Mouse (Mus musculus) midbrain, embryonic 16.5 days (tissue): ENCODE results near the gene Secisbp2. TPM values are rescaled to one million over a fixed set of nuclear protein-coding genes. Genes with fewer than 3 reads are reported as not detected.

ENCODE experiments used
- ATAC-seq: fragments of 200-750 bp; cut with Nextera tagmentation; 2 replicates; pipeline ENCODE4 v1.8.0; 2017; ENCODE audit warnings: moderate TSS enrichment
- H3K27ac ChIP-seq: fragments of 300-500 bp; sonication (generic); 2 replicates; pipeline ENCODE4 v1.5.1; 2014; ENCODE audit warnings: mild to moderate bottlenecking, low read length, mixed read lengths
- H3K27me3 ChIP-seq: fragments of 300-500 bp; sonication (generic); 2 replicates; pipeline ENCODE4 v1.6.1; 2014; ENCODE audit warnings: low read depth, low read length, mixed read lengths; ENCODE audit not compliant: control insufficient read depth, insufficient read depth
- H3K36me3 ChIP-seq: fragments of 300-500 bp; sonication (generic); 2 replicates; pipeline ENCODE4 v1.6.1; 2014; ENCODE audit warnings: mild to moderate bottlenecking, low read length, moderate library complexity, mixed read lengths; ENCODE audit not compliant: control insufficient read depth, insufficient read depth
- H3K4me1 ChIP-seq: fragments of 300-500 bp; sonication (generic); 2 replicates; pipeline ENCODE4 v1.6.1; 2014; ENCODE audit warnings: mild to moderate bottlenecking, low read length, mixed read lengths; ENCODE audit not compliant: control insufficient read depth, insufficient read depth
- H3K4me2 ChIP-seq: fragments of 300-500 bp; sonication (generic); 2 replicates; pipeline ENCODE4 v1.6.1; 2014; ENCODE audit warnings: mild to moderate bottlenecking, low read length, mixed read lengths
- H3K4me3 ChIP-seq: fragments of 300-500 bp; sonication (generic); 2 replicates; pipeline ENCODE4 v1.5.1; 2014; ENCODE audit warnings: low read depth, mild to moderate bottlenecking, low read length, moderate library complexity, mixed read lengths
- H3K9ac ChIP-seq: fragments of 300-500 bp; sonication (generic); 2 replicates; pipeline ENCODE4 v1.6.1; 2014; ENCODE audit warnings: low read depth, low read length, mixed read lengths
- H3K9me3 ChIP-seq: fragments of 300-500 bp; sonication (generic); replicated peaks from 2 replicates; pipeline ENCODE4 v1.6.1; 2014; ENCODE audit warnings: mild to moderate bottlenecking, low read length, mixed read lengths; ENCODE audit not compliant: control insufficient read depth, poor library complexity, severe bottlenecking
- WGBS: fragments of 180-500 bp; shearing (Covaris S2); extraction: QIAGEN DNeasy Blood & Tissue Kit; methylation state at CpG from one replicate; pipeline ENCODE4 v1.1.7; 2014; 5-methylcytosine and 5-hydroxymethylcytosine counted together
- polyA plus RNA-seq: library from polyadenylated mRNA; unstranded; fragments of >200 nt; fragmentation: Nextera tagmentation; extraction: Ambion mirVana; gene quantifications from 2 replicates; pipeline ENCODE4 v1.2.1, GENCODE M21; 2015

Gene Secisbp2
- polyA plus RNA-seq, 1 experiment from 2014 or later, result 33.6 TPM

DNA sequence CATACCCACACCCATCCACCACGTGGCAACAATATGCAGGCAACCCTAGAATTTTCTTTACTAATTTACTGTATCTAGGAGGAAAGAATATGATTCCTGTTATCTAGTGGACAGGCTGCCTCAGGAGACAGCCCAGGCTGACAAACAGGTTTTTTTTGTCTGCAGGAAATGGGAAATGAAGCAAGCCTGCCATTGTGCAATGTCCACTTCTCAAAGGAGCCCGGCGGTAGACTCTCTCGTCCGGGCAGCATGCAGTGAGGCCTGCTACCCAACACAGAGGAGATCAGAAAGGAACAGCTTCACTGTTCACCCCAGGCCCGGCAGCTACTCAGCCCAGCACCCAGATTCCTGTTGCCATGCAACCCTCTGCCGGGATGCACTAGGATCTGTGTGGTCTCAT is 59.2 kb downstream of the Secisbp2 start:
- 72% methylated on average over 7 of the region's 7 CpGs for WGBS

DNA sequence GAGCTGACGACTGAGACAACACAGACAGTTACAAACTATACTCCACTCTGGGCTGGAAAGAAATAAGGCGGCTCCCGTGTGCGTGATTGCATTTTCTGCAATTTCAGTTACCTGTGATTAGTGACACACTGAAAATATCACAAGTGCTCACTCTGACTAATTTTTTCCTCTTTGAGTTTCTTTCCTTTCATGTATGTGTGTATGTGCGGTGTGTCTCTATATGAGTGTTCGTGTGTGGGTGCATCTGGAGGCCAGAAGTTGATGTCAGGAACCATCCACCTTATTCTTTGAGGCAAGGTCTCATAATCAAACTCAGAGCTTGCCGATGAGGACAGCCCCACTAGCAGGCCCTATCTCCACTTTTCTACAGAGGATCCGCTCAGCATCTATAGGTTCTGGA is 60.5 kb downstream of the Secisbp2 start:
- Histone ChIP-seq H3K9ac (no peak overlapping the region), H3K27me3 (no peaks in the 10 kb centered on the region), H3K4me2 (no peak overlapping the region), H3K4me3 (no peak overlapping the region), H3K27ac (no peak overlapping the region), H3K9me3 (no peaks in the 10 kb centered on the region), H3K4me1 (no peaks in the 10 kb centered on the region), H3K36me3 (peaks cover 15% of the 10 kb centered on the region)
- ATAC-seq, result no peak
- 95% methylated on average over 8 of the region's 8 CpGs for WGBS

More for the DNA sequence above, 59.2 kb downstream of the Secisbp2 start:
- no peak overlapping the region for H3K27ac ChIP-seq
- H3K4me3 ChIP-seq, result no peak overlapping the region
- no peak overlapping the region for H3K9ac ChIP-seq
- no peaks in the 10 kb centered on the region for H3K27me3 ChIP-seq
- H3K9me3 ChIP-seq, result no peaks in the 10 kb centered on the region
- no peak for ATAC-seq
- no peaks in the 10 kb centered on the region for H3K4me1 ChIP-seq
- H3K36me3 ChIP-seq, result peaks cover 15% of the 10 kb centered on the region
- H3K4me2 ChIP-seq, result no peak overlapping the region

DNA sequence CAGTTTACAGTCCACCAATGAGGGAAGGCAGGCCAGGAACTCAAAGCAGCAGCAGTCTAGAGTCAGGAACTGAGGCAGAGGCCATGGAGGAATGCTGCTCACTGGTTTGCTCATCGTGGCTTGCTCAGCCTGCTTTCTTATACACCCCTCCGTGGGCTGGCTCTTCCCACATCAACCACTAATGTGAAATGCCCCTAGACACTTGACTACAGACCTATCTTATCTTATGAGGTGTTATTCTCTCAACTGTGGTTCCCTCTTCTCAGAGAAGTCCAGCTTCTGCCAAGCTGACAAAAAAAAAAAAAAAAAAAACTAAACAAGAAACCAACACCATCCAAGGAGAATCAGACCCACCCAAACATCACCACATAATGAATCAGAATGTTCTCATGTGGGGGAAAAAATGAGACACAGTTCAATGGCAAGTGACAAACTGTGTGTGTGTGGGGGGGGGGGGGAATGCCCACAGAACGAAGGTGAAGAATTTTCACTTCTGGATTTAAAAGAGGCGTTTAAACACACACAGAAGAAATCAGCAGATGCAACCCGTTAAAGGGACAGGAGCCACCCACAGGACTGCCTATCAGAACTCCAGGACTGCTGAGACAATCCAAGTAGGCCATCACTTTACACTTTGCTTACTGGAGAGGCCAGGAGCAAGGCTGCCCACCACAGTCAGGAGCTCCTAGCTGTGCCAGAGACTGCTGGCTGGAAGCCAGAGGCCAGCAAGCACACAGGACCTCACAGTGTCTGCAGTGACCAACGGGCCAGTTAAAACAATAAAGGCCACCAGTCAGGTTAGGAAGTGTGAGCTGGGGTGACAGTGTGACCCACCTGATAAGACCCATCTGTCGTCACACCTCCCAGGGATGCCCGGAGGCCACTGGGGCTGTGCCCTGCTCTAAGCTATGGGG is 65.1 kb downstream of the Secisbp2 start:
- Histone ChIP-seq H3K4me3 (no peak overlapping the region), H3K27ac (no peak overlapping the region), H3K4me2 (no peak overlapping the region), H3K27me3 (no peaks in the 10 kb centered on the region), H3K9me3 (no peaks in the 10 kb centered on the region), H3K9ac (no peak overlapping the region), H3K36me3 (peaks cover 20% of the 10 kb centered on the region; the same call in 1 of the 2 replicates), H3K4me1 (no peaks in the 10 kb centered on the region)
- 87% methylated on average over 8 of the region's 8 CpGs for WGBS
- ATAC-seq, result no peak

DNA sequence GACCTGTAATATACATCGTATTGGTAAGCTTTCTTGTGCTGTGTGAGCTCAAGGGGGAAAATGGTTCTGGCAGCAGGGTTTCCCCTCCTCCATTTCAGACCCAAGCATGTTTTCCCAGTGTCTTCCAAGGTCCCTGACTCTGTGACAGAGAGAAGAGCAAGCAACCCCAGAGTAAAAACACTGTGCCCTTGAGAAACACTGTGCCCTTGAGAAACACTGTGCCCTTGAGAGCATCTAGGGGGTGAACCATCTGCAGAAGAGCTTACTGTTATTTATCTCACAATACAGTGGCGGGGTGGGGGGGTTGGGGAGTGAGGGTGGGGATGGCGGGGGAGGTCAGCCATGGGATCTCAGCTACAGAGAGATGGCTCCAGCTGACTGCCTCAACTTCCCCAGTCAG is 67.8 kb downstream of the Secisbp2 start:
- no peaks in the 10 kb centered on the region for H3K9me3 ChIP-seq
- no peak overlapping the region for H3K9ac ChIP-seq
- H3K4me1 ChIP-seq, result no peaks in the 10 kb centered on the region
- H3K27ac ChIP-seq, result no peak overlapping the region
- no peaks in the 10 kb centered on the region for H3K27me3 ChIP-seq
- no peak for ATAC-seq
- peaks cover 12% of the 10 kb centered on the region; the same call in 1 of the 2 replicates for H3K36me3 ChIP-seq
- H3K4me3 ChIP-seq, result no peak overlapping the region
- WGBS, result 80% methylated on average over 3 of the region's 3 CpGs
- H3K4me2 ChIP-seq, result no peak overlapping the region

DNA sequence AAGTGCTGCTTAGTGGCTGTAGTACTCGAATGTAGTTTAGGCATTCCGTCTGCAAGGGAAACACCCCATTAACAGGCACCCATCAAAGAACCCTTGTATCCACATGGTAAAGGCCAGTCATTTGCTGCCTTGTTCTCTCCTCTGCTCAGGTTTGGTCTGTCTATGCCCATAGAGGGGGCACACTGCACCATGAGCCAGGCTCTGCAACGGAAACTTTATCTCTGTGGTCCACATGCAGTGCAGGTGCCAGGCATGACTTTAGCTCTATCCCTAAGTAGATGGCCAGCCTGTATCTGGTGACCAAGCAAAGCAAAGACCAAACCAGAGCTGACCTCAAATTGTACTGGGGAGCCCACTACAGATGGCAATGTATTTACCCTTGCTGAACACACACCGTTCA is 69.1 kb downstream of the Secisbp2 start:
- H3K9ac ChIP-seq, result no peak overlapping the region

DNA sequence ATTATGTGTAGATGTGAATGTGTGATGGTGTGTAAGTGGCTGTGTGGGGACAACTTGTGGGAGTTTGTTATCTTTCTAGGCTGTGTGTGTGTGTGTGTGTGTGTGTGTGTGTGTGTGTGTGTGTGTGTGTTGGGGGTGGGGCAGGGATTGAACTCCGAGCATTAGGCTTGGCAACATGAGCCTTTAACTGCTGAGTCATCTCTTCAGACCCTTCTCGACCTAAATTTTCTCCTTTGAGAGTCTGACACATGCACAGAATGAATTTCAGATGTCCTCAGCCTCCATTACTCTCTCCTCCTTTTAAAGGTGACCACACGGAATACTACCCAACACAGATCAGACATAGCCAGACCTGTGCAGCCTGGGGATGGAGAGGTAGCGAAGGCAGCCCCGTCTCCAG is 71.6 kb downstream of the Secisbp2 start:
- ATAC-seq, result no peak
- H3K9me3 ChIP-seq, result no peaks in the 10 kb centered on the region
- no peak overlapping the region for H3K9ac ChIP-seq

More for the DNA sequence above, 69.1 kb downstream of the Secisbp2 start:
- H3K4me2 ChIP-seq, result no peak overlapping the region
- no peaks in the 10 kb centered on the region for H3K27me3 ChIP-seq
- no peak overlapping the region for H3K27ac ChIP-seq
- no peaks in the 10 kb centered on the region for H3K4me1 ChIP-seq
- peaks cover 10% of the 10 kb centered on the region; the same call in 1 of the 2 replicates for H3K36me3 ChIP-seq
- H3K4me3 ChIP-seq, result no peak overlapping the region
- H3K9me3 ChIP-seq, result no peaks in the 10 kb centered on the region
- 90% methylated on average over 4 of the region's 4 CpGs for WGBS
- ATAC-seq, result no peak

DNA sequence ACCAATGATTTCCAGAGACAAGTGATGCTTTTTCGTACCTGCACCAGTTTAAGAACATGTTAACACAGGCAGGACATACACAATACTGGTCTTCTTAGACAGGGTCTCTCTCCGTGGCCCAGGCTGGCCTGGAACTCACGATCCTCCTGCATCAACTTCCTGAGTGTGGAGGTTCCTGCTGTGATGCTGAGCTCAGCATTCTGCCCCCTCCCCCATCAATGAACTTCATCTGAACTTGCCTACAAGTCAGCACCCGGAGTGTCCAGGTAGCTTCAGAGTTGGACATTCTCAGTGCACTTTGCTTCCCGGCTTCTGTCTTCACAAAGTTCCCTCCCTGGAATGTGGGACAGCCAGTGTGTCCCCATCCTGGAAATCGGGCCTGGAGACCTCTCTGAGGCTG is 73.1 kb downstream of the Secisbp2 start:
- Histone ChIP-seq H3K4me1 (no peaks in the 10 kb centered on the region; the same call in 1 of the 2 replicates), H3K9me3 (no peaks in the 10 kb centered on the region), H3K27ac (no peak overlapping the region), H3K4me2 (no peak overlapping the region), H3K27me3 (no peaks in the 10 kb centered on the region), H3K36me3 (0 out of 2 replicates have a peak, but pooled peaks cover 4% of the 10 kb centered on the region), H3K9ac (no peak overlapping the region), H3K4me3 (no peak overlapping the region)
- ATAC-seq, result no peak
- WGBS, result 82% methylated on average over 6 of the region's 6 CpGs

More for the DNA sequence above, 71.6 kb downstream of the Secisbp2 start:
- Histone ChIP-seq H3K27ac (no peak overlapping the region), H3K27me3 (no peaks in the 10 kb centered on the region), H3K36me3 (peaks cover 10% of the 10 kb centered on the region; the same call in 1 of the 2 replicates), H3K4me3 (no peak overlapping the region), H3K4me1 (no peaks in the 10 kb centered on the region; the same call in 1 of the 2 replicates), H3K4me2 (no peak overlapping the region)
- WGBS, result 90% methylated on average over 5 of the region's 5 CpGs

DNA sequence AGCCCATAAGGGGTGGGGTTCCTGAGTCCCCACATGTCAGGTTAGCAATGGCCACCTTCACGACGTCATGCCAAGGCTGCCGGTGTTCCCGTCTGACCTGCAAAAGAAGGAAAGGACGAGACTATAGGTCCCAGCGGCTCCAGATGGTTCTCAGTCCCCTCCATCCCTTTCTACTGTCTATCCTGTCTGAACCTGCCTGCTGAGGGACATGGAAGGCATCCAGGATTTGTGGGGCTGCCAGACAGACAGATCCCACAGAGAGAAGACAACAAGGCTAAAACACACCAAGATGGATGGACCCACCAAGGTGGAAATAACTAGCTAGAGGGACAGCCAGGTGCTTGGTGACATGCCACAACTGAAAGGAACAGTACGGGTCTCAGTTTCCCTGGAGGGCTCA is 73.9 kb downstream of the Secisbp2 start:
- ATAC-seq, result no peak
- Histone ChIP-seq H3K27me3 (no peaks in the 10 kb centered on the region), H3K4me1 (no peaks in the 10 kb centered on the region; the same call in 1 of the 2 replicates), H3K36me3 (0 out of 2 replicates have a peak, but pooled peaks cover under 1% of the 10 kb centered on the region), H3K4me3 (no peak overlapping the region), H3K4me2 (no peak overlapping the region), H3K9ac (no peak overlapping the region), H3K27ac (no peak overlapping the region), H3K9me3 (no peaks in the 10 kb centered on the region)
- WGBS, result 79% methylated on average over 7 of the region's 7 CpGs

DNA sequence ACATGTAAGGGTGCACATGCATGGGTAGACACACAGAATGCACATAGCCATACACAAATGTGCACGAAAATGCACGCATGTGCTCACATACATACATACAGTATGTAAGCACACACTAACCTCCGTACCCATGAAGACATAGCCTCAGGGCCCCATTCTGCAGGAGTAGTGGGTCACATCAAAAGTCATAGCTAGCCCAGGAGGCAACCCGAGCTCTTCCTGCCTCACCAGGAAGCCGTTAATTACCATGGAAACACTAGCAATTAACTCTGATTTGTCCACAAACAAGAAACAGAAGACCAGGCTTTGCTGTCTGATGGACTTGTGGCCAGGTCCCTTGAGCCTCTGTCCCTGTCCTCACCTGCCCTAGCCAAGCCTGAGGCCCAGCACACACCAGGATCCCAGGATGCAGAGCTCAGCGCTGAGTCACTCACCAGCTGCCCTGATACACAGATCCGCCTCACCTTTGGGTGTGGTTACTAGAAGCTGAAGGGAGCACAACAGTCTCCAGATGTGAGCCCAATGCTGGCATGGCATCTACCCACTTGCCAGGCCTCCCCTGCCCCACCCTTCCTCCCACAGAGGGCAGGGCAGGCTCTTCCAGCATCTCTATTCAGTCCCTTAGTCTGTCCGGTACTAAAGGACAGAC is 74.6 kb downstream of the Secisbp2 start:
- Histone ChIP-seq H3K4me2 (no peak overlapping the region), H3K27me3 (no peaks in the 10 kb centered on the region), H3K27ac (no peak overlapping the region), H3K4me1 (no peaks in the 10 kb centered on the region; the same call in 1 of the 2 replicates), H3K36me3 (no peaks in the 10 kb centered on the region), H3K9me3 (no peaks in the 10 kb centered on the region), H3K4me3 (no peak overlapping the region), H3K9ac (no peak overlapping the region)
- WGBS, result 80% methylated on average over 8 of the region's 8 CpGs
- ATAC-seq, result no peak
